Mouse (Mus musculus) cerebellum, postnatal 4 days (tissue): ENCODE data around the gene Mid2.
A peak's percentile ranks its signal among the peaks of the same experiment; 100 is the strongest.
"Not testable (repeated sequence)": the region's sequence is repeated elsewhere in the genome, so short reads cannot be mapped to it uniquely, and the experiment has no call there.

Experiments used
- DNase-seq, 2 experiments: peaks; one replicate each; pipeline ENCODE4 v3.0.0; 2022; ENCODE audit warnings: low spot score in 2 of 2, mixed read lengths in 1 of 2

Gene Mid2

DNA sequence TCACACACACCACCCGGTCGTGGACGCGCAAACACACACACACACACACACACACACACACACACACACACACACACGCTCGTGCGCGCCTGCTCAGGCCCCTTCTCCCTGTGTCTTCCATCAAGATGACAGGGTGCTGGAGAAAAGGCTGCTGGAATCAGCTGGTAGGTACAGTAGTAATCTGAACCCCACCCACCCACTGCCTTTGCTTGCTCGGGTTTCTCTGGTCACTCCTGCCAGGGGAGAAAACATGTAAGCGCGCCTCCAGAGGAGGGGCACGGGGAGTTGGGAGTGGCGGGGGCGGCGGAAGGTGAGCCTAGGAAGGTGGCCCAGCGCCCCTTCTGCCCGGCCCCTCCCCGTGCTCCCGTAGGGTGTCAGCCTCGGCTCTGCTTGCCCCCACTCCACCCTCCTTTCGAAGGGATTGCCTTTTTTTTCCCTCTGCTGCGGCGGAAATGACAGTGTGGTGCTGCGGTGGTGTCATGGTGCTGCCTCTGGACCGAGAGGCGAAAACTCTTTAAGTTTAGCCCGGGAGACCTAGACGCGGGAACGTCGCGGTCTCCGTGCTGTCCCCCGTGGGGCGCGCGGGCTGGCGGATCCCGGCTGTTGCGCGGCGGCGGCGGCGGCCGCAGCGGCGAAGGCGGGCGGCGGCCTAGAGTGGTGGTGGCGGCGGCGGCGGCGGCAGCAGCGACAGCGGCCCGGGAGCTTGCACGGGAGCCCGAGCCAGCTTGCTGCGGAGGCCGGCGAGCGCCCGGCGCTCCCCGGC, at the start of gene Mid2:
Gene Mid2, plus strand, starts transcription at position 121 of the 763 bp plus-strand sequence.
- DNase-seq: peak in 1 of 2 experiments; percentile 15

DNA sequence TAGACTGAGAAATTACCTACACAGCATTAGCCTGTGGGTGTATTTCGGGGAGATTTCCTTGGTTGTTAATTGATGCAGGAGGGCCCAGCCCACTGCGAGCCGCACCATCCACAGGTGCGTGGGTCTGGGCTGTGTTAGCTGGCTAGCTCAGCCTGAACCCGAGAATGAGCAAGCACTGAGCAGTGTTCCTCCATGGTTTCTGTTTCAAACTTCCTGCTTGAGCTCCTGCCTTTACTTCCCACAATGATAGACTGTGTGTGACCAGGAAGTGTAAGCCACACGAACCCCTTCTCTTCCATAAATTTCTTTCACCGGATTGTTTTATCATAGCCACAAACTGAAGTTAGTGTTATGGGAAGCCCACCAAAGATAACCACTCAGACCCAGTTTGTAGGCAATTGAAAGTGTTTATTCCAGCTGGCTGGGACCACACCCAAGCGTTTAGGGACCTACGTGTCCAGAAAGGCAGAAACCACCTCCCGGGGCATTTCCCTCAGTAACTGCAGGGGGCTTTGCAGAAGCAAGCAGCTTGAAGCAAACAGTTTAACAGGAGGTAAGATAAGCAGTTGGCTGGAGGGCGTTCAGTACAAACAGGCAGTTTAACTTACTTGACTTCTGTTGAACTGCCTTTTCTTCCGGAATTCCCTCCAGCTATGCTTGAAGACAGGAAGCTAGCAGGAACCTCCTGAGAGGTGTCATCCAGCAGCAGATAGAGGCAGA, 39.4 kb upstream of the Mid2 start:
- DNase-seq: no peak

DNA sequence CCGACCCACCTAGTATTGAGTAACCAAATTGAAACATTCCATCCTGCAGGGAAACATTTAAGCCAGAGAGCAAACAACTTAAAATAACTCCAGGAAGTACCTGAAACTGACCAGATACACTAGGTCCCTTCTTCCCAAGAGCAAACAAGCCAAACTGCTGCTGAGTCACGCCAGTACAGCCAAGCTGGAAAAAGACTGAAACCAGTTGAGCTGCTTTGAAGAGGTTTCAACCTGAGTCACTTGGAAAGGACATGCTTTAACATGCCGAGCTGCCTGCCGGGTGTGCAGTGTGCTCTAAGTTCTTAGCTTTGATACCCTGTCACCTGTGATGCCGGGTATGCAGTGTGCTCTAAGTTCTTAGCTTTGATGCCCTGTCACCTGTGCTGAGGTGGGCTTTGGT, 26.4 kb upstream of the Mid2 start:
- DNase-seq: no peak

DNA sequence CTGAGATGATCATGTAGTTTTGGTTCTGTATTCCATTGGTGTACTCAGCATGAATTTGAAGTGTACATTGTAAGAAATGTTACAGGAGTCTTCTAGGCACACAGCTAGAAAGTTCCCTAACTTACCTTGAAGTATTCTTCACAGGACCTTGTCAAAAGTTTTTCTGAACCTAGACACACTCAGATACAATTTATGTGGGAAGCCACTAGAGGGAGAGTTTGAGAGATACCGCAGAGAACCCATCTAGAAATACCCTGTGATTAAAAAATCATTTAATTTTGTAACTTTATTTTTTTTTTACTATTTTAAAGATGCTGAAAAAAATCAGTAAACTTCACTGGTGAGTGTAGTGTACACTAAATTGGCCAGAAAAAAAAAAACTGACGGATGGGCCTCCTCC, 24.8 kb upstream of the Mid2 start:
- no peak for DNase-seq

DNA sequence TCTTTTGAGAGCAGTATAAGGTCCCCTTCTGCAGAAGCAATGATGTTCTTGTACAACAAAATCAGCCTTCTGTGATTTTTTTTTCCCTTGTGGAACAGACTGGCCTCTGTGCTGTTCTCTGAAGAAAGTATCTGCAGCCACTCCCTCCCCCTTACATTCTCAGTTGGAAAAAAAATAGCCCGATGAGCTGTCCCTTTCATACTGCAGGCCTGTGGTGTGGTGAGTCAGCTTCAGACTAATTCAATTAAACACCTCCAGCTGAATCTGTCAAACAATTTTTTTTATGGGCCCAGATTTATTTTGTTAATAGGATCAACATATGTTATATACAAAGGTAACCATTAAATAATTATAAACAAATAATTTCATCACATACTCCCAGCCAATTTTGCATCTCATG, 3.7 kb upstream of the Mid2 start:
- DNase-seq: no peak

DNA sequence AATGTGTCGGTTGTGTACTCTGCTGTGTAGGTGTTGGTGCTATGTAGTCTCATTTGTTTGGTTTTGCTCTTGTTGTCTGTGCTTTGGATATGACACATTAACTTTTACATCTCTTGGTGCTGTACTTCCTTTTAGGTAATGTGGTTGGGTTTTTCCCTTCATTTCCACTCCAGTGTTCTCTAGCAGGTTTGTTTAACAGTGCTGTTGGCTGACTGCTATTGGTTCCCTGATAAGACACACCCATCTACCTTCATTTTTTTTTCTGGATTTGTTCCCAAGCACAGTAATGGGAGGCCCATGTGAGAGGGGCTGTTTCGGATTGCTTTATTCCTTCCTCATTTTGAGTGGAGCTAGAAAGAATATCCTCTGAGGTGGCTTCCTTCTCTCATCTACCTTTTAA, 883 bp upstream of the Mid2 start:
- no peak for DNase-seq

DNA sequence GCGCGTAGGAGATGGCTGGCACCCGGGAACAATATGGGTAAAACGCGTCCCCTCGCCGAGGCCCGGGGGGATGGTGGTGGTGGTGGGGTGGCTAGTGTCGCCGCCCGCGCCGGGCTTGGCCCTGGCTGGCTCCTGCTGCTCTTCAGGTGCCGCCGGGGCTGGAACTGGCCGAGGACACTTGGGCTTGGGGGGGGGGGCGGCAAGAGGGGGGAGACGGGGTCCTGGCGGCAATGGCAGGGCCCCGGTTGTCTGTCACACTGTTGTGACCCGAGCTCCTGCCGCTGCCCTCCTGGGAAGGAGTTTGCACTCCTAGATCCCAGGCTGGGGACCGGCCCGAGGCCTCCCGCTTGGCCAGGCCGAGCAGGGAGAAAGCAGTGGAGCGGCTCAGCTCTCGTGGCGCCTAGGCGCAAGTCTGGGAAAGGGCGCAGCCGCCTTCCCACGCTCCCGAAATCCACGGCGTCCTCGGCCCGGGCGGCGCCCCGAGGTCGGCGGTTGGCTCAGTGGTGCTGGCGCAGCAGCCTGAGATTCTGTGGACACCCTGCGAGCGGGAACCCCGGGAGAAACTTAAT, 927 bp downstream of the Mid2 start:
- peak in 1 of 2 experiments; percentile 24 for DNase-seq

DNA sequence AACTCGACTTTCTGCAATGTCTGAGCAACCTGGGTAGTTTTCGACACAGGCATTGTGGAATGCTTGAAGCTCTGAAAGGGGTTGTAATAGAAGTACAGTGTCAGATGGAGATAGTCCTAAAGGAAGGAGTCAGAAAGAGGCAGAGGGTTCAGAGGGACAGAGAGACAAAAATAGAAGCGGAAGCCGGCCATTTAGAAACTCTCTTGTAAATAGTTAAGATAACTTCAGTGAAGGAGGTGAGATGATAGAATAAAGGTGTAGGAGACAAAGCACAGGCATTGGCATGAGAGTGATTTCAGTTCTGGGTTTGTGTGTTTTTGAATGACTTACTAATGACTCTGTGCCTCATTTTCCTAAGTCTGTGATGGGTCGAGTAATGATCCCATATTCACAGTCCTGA, 11.0 kb downstream of the Mid2 start:
- DNase-seq: no peak

DNA sequence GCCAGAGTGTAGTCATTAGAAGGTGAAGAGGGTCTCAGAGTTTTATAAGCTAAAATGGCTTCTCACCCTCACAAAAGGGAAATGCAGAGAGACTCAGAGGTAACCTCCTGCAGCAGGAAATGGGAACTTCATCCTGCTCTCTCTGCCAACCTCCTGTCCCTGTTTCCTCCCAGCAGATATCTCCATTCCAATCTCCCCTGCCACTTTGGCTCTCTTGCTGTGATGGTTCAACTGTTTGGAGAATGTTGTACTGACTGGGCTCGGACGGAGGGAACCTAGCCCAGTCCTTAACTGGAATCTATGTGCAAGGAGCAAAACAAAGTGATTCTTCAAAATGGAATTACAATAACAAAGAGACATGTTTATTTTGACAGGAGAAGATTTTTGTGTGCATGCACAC, 23.9 kb downstream of the Mid2 start:
- DNase-seq: no peak

DNA sequence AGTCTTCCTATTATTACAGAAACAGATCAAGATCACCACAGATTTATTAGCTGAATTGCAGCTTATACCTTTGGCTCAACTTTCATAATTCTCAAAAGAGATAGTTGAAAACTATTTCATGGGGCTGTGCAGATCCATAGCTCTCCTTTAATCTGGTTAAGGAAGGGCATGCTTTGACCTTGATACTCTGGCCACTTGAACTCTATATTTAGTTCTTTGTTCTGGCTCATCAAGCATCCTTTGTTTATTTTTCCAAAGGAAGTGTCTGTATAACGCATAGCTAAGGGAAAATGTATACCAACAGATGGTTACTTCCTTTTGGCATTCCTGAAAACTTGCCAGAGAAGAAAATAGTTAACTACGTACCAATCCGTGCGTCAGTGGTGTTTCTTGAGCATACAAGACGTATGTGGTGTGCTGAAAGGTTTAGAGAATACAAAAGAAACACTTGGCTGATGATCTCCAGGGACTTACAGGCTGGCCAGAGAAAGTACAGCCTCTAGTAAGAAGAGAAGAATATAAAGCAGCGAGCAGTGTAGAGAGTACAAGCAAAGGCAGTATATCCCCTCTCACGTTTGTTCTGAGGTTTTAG, 33.6 kb downstream of the Mid2 start:
- DNase-seq: not testable (repeated sequence)

DNA sequence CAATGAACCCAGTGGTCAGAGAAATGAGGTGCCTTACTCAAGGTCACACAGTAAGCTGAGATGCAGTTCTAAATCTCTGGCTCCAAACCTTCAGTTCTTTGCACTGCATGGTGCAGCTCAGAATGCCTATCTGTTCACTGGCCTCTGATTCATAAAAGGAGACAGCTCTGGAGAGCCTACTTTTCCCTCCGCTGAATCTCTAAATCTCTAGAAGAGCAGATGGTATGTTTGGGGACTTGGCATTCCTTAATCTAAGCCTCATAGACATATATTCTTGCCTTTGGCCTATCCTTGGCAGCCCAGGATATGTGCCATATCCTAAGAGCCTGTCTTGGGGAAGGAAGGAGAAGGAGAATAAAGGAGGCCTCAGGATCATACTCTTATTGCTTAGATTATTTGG, 38.8 kb downstream of the Mid2 start:
- DNase-seq: no peak

DNA sequence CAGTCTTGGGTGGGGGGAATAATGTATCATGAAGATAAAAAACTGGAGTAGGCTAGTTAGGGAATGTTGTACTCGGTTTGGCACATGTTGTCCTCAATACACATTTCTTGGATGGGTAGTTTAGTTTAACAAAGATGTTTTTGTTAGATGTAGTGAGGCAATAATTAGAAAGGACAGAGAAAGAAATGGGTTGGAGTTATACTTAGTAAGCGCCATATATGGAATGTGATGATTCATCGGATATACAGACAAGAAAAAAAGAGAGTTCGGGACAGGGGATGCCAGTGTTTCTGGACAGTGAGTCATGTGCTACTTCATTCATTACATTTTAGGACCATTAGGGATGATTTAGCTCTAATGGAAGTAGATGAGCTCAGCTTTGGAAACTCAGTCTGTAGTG, 41.7 kb downstream of the Mid2 start:
- DNase-seq: no peak

DNA sequence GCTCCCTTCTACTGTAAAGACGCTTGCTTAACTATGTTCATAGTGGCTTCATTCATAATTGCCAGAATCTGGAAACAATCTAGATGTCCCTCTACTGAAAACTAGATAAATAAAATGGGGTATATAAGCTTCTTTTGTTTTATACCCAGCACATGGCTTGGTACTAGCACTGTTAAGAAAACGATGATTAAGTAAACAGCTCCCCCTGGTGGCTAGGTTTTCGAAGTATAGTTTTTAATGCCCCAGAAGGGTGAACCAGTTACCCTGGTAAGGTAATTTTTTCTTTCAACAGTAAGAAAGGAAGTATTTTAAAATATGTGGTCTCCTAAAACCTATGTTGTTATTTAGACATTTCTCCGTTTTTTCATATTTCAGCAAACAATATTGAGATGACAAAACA, 58.0 kb downstream of the Mid2 start:
- DNase-seq: no peak

DNA sequence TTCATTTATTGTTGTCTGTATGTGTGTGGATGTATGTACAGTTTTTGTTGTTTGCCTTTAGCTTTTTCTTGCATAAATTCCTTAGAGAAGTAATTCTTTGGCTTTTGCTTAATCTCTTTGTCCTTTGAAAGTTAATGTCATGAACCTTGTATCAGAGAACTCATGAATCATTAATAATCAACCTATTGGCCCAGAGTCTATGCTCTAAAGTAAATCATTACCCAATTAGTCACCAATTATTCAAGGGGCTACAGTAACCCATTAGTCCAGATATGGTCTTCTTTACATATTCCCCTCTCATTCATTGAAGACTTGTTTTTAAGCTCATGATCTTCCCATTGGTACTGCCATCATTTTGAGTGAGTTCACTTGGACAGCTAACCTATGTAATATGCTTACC, 74.6 kb downstream of the Mid2 start:
- no peak for DNase-seq

DNA sequence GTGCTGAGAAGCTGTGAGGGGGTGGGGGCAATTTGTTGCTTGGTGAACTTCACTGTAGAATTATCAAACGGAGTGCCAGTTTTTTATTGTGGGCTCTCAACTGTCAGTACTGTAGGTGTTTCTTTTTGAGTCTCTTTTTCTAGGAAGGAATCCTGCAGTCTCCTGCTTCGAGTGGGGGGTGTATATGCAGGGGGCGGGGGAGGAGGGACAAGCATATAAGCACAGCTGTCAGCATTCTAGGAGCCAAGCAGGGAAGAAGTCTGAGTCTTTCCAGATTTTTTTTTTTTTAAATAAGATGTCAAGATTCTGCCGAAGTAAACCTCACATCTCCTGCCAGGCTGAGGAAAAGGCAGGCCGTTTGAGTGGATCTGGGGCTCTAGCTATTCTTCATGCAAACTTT, 78.8 kb downstream of the Mid2 start:
- no peak for DNase-seq

DNA sequence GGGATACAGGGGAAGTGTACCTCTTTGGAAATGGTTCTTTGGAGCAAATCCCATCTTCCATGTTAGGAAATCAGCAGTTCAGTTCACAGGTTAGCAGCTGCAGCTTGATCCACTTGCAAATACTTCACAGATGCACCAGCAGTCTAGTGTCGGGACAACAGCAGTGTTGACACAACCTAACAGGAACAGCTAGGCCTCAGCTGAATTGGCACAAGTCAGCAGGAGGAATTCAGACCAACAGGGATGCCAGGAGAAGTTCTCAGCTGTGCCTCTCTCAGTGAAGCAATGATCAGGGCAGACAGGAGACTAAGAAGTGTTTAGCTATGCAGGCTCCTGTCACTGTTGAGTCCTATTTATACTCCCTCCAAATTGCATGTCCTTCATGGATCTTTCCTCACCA, 105.4 kb downstream of the Mid2 start:
- no peak for DNase-seq

DNA sequence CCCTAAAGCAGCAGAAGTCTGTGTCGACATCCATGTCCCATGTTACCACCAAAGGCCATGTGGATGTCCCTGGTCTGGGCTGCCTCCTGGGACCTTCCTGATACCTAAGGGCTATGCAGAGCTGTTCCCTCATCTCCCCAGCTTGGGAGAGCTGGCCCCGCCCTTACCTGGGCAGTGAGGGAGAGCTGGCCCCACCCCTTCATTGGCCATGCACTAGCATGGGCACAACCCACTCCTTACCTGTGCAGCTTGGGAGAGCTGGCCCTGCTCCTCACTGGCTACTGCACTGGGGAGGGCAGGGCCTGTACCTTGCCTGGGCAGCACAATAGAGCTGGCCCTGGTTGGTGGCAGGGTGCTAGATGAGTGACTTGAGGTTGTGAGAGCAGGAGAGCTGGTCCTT, 140.9 kb downstream of the Mid2 start:
- no peak for DNase-seq

DNA sequence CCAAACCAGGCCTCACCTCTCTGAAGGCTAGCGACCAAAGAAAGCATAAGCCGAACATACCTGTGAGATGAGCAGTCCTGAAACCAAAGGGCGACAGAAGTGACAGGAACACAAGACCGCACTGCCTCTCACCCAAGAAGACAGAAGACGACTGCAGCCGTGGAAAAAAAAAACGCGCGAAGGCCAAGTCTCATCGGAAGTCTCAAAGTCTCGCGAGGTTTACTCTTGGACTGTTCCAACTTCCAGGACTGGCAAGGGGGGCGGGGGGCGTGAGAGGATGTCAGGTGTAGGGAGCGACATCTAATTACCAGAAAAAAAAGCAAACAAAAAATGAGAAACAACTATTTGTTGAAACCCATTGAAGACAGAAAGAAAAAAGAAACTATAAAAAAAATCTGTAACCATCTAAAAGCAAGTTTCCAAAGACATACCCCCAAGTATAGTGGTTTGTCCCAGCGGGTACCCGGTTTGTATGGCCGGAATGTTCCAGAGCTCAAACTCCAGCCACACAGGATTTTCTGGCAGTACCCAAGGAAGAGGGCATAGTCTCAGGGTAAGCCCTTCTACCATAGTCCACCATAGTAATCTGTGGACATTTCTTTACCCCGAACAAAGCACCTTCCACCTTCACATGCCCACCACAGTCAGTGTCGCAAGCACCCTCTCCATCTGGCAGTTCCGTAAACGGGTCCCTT, 149.1 kb downstream of the Mid2 start, which contains the start of gene Tex13b:
Gene Tex13b, minus strand, starts transcription at position 122 of the 695 bp plus-strand sequence.
- no peak for DNase-seq
